Mouse (Mus musculus) retina, postnatal 7 days (tissue): ENCODE results near the gene Ap1s1.

ENCODE experiments used
- DNase-seq: peaks from one replicate; pipeline ENCODE4 v3.0.0-alpha.2; 2012; ENCODE audit warnings: low read depth, low spot score

Ap1s1 gene

GRCm38 (mm10) chr5:137025132-137025531 lies 20.8 kb downstream of the Ap1s1 start:
- peak; percentile 66 for DNase-seq

- no peak for DNase-seq
Measured at GRCm38 (mm10) chr5:137024318-137024717, 21.6 kb downstream of the Ap1s1 start.

DNA sequence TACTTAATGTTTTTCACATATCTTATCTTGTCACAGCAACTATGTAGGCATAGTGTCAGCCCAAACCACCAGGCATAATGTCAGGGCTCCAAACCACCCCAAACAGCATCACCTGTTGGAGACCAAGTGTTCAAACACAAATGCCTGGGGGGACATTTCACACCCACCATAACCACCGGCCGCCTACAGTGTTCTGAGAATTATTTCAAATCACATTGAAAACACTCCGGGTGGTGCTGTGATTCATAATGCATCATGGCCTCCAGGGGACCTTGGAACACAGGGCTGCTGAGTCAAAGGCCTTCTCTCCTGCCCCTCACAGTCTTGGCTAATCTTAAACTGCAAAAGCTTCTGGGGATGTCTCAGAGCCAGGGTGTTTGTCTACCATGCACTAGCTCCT lies 30.0 kb downstream of the Ap1s1 start:
- no peak for DNase-seq

DNA sequence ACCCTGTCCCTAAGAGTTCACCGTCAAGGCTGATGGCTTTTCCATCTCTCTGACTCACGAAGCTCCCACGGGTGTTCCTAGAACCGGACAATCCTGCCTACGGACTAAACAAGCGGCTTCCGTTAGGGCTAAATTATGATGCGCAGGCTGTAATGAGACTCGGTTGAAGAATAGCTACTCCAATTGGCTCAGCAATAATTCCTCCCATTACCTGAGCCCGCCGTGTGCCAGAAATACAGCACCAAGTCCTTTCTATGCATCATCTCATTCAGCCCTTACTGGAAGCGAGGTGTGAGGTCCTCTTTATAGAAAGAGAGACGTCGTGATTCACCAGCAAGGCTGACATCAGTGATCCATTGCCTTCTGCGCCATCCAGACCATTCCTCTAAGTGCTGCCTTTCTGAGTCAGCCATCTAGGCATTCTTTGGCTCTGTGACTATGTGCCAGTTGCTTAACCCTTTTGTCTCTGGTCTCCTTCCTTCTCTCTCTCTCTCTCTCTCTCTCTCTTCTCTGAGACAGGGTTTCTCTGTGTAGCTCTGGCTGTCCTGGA lies 33.5 kb downstream of the Ap1s1 start:
- no peak for DNase-seq

- DNase-seq: no peak
Measured at GRCm38 (mm10) chr5:137009988-137010387, 35.9 kb downstream of the Ap1s1 start.

- no peak for DNase-seq
Measured at GRCm38 (mm10) chr5:137007276-137007675, 38.7 kb downstream of the Ap1s1 start.

- no peak for DNase-seq
Measured at GRCm38 (mm10) chr5:137000612-137001011, 45.3 kb downstream of the Ap1s1 start.

DNA sequence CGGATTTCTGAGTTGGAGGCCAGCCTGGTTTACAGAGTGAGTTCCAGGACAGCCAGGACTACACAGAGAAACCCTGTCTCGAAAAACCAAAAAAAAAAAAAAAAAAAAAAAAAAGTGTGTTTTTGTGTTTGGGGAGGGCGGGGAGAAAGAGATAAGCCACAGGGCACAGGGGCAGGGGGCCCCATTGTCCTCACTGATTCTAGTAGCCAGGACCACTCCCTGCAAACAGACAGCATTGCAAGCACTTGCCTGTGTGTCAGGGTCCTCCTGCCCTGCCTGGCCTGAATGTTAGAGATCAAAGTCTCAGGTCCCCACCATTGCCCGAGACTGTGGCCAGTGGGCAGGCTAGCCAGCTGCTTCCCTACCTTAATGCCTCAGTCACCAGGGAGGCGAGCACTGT lies 46.5 kb downstream of the Ap1s1 start:
- no peak for DNase-seq

DNA sequence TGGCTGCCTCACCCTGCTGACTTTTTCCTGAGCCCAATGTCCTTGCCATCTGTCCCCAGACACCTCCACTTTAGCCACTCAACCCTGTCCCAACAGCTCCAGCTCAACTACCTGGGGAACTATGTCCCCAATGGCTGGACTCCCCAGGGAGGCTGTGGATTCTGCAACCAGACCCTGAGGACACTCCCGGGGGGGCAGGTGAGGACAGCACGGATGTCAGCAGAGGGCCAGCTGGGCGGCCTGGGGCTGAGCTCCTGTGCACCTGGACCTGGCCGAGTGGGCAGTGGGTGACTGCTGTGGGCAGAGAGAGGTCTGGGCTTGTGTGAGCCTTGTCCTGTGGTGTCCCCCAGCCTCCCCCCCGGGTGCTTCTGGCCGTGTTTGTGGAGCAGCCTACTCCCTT lies 56.1 kb downstream of the Ap1s1 start:
- no peak for DNase-seq

- no peak for DNase-seq
Measured at GRCm38 (mm10) chr5:136988420-136988819, 57.5 kb downstream of the Ap1s1 start.

GRCm38 (mm10) chr5:136987934-136988271 lies 58.0 kb downstream of the Ap1s1 start, which contains the start of gene Znhit1:
Gene Znhit1 (minus strand): TSS chr5:136988021.
- no peak for DNase-seq

- DNase-seq: peak; percentile 31
Measured at GRCm38 (mm10) chr5:136987138-136987933, 58.6 kb downstream of the Ap1s1 start.

GRCm38 (mm10) chr5:136986695-136987137 lies 59.2 kb downstream of the Ap1s1 start, which contains the start of gene Plod3:
Gene Plod3 (plus strand): TSS chr5:136987019.
- peak; percentile 99 for DNase-seq
